Mouse (Mus musculus) CD4-positive, CD25-positive, alpha-beta regulatory T cell, adult 2 months (primary cell): Measurements from ENCODE around the gene Paqr4.

Experiments
- DNase-seq: peaks from one replicate; pipeline ENCODE4 v3.0.0-alpha.2; 2012; ENCODE audit warnings: low read depth, low spot score

Gene Paqr4

DNA sequence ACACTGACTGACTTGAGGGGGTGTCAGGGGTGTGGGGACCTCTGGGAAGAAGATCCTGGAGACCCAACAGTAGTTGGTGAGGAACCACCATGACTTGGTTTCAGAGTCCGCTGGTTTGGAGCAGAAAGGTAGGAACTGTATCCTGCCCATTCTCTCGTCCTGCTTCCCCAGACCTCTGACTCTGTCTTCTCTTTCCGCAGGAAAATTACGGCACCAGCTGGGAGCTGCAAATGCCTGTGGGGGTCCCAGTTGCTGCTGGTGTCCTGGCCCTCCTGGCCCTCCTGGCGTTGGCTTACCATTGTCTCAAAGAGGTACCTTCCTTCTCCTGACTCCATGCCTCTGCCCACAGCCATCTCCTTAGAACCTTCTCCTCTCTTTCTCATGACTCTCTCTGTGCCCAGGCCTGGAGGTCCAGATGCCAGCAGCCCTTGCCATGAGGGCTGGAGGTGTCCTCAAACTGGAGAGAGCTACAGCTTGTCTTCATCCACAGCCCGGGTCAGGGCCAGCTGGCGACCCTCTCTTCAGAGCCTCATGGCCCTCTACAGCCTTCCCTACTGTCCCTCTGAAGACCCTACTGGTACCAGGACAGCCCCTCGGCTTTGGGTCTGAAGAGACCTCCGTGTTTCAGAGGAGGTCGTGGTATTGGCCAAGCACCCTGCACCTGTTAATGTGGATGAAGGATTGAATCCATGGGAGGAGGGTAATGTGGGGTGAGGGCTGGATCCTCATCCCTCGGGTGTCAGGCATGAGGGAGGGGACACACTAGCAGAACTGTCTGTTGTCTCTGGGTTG lies 8.9 kb upstream of the Paqr4 start:
- no peak for DNase-seq

DNA sequence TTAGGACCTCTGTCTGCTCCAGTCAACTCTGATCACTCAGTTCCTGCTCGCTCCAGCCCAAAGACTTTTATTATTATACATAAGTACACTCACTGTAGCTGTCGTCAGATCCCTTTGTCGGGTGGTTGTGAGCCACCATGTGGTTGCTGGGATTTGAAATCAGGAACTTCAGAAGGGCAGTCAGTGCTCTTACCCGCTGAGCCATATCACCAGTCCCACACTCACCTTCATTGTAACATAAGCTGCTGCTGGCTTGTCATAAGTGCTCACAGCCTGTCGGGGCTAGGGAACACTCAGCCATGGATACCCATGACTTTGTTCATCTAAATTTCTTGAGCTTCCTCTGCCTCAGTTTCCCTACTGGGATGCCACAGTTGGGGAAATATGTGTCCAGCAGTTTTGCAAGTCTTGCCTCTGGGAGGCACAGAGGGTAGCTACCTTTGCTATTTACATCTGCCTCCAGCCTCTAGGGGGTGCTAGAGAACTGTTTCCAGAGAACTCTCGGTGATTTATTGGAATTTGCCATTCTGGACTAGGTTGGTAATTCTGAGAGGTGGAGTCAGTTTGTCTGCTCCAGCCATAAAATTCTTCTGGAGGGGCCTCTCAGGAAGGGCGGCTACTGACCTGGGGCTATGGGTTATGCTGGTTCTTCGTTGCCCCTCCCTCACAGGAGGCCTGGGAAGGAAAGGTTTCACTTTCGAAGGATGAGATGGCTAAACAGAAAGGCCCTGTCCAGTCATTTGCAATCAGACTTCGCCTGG lies 8.1 kb upstream of the Paqr4 start:
- peak; percentile 87 for DNase-seq

DNA sequence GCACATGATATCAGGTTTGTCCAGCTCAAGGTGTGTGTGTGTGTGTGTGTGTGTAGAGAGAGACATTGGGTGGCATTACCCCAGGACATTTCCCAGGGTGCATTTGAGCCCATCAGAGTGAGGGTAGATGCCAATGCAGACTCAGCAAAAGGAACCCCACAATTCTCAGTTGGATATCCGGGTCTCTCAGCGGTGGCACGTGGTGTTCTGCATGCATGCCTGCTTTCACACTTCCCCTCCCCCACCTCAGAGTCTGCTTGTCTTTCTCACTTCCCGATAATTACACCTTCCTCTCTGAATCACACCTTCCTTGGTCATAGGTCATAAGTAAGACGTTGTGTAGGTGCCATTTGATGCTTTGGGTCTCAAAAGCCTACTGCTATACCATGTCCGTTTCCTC lies 7.4 kb upstream of the Paqr4 start:
- peak; percentile 44 for DNase-seq

DNA sequence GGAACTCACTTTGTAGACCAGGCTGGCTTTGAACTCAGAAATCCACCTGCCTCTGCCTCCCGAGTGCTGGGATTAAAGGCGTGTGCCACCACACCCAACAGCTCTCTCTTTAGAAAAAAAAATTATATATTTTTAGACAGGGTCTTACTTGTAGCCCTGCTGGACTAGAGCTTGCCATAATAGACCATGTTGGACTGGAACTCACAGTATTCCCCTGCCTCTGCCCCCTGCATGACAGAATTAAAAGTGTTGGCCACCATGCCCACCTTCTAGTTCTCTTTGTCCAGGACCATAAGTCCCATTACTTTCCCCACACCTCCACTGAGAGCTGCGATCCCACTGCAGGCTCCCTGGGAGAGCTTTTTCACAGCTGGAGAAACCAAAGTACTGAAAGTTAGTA lies 6.8 kb upstream of the Paqr4 start:
- no peak for DNase-seq

GRCm38 (mm10) chr17:23746767-23747166 lies 6.1 kb upstream of the Paqr4 start:
- DNase-seq = no peak

DNA sequence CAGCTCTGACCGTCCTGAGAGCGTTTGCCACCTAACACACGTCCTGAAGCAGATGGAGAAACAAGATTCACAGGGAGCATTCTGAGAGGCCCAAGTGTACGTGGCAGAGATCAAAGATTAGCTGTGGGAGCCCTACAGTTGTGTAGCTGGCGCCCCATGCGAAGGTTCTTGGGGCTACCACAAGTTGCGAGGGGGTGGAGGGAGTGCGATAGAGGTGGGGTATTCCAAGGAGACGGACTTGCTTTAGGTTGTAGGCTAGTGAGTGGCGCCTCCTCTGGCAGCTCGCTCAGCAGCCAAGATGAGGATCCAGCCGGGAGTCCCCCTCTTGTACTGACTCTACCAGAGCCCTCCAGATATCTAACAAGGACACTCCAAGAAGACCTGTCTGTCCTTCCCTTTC lies 5.6 kb upstream of the Paqr4 start:
- peak; percentile 64 for DNase-seq

- peak; percentile 55 for DNase-seq
Observed at GRCm38 (mm10) chr17:23745301-23746251, 4.9 kb upstream of the Paqr4 start, which contains the start of gene Kremen2. TSS of gene Kremen2 (minus strand) at chr17:23745833.

DNA sequence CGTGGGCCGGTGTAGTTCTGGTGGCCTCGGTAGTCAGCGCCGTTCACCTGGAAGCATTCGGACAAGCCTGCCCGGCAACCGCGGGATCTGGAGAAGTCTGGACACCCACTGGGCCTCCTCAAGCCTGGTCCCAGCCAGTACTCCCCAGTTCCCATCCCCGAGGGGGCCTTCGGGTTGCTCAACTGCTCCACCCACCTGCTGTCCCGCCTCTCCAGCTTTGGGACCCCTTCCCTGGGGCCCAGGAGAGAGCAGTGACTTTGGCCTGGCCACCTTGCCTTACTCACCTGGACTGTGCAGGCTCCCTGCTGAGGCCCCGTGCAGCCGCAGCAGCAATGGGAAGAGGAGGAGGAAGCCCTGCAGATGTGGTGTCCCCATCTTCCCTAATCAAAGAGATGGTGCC lies 4.0 kb upstream of the Paqr4 start:
- DNase-seq = no peak

GRCm38 (mm10) chr17:23744076-23744475 lies 3.4 kb upstream of the Paqr4 start:
- DNase-seq = no peak

DNA sequence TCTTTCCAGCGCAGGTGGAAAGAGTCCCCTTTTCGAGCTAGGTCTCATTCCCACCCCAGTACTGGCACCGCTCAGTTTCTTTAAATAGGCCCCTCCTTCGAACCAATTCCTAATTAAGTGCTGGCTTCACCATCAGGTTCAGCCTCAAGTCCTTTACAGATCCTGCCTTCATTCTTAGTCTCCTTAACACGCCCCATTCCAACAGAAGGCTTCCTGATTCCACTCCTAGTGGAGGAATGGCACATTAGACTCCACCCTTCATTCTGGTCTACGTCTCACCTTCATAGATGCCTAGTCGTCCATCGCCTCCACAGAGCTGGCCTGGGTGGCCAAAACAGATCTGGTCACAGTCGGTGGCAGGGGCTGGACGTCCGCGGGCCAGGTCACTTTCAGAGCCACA lies 2.3 kb upstream of the Paqr4 start:
- DNase-seq = no peak

GRCm38 (mm10) chr17:23742210-23742793 lies 1.6 kb upstream of the Paqr4 start:
- DNase-seq = peak; percentile 90

DNA sequence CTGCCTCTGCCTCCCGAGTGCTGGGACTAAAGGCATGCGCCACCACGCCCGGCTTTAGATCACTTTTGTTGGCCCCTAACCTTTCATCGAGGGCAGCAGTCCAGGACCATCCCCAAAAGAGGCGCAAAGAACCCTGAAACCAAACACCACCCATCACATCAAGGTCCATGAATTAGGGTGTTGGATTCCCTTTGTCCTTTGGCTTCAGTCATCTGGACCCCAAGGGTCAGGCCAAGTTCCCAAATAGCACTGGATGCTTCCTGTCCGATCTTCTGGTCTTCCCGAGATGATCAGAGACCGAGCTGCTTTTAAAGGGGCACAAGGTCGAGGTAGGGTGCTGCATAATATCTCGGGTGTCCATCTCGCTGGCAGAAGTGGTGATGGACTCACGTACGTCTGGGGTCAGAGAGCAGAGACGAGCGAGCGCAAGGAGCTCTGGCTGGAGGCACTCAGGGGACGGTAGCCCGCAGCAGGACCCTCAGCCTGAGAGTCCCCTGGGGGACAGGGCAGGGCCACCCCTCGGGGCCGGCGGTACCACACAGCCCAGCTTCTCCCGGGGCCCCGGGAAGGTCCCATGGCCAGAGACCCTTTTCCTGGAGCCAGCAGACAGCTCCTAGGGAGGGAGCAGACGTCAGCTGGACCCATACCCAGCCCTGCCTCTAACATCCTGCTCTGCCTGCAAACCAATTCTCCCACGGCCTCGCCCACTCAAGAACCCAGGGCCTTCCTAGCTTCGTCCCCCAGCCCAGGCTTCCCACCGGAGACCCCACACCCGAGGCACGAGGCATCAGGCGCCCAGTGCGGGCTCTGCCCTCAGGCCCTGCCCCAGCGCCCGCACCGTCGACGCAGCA lies 917 bp upstream of the Paqr4 start:
- no peak for DNase-seq

DNA sequence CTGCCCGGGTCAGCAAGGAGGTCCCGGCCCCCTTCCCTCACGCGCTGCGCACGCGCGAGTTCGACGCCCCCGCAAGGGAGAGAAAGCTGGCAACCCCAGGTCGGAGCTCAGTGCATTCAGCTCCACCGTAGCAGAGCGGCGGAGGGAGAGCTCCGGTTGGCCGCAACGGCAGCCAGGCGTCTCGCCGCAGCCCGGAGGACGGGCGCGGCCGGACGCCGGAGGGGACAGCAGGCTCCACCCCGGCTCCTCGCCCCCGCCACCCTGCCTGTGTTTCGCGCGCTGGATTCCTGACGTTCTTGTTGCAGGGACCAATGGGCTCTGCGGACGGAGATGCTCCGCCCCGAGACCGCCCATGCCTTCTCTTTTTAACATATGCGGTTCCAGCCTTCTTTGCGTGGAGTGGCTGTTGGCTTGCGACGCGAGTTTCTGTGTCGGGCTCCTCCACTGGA lies 507 bp downstream of the Paqr4 start:
- DNase-seq = peak; percentile 88

DNA sequence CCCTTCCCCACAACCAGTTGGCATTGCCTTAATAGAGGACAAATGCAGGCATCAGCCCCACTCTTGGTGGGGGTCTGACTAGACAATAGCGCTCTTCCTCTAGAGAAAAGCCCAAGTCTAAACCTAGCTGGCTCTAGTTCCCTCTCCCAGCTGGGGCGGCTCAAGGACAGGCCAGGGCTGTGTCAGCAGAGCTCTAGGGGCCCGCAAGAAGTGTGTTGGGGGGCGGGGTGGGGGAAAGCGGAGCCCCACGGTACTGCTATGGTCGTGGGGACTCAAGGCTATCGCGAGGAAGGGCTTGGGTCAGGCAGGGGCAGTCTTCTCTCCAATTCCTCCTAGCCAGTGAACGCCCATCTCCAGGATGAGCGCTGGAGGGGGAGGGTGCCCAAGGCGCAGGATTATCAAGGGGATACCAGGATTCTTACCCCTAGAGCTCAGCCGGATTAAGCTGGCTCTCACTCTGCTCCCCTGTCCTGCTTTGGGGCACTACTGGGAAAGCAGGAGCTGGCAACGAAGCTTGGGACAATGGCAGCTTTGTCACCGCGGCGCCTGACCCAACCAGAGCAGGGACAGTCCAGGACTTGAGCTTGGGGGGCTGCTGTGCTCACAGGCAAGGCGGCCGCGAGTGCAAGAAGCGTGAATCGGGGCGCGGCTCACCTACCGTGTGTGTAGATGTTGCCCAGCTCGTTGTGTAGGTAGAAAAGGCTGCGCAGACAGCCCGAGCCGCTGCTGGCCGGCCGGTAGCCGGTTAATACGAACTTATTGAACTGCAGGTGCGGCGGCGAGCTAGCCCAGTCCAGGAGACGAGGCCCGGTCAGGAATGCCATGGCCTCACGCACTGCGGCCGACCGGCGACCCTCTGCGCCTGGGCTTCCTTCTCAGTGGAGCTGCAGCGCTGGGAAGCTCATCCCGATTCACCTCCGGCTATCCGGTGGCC lies 1.2 kb downstream of the Paqr4 start:
- peak; percentile 38 for DNase-seq

DNA sequence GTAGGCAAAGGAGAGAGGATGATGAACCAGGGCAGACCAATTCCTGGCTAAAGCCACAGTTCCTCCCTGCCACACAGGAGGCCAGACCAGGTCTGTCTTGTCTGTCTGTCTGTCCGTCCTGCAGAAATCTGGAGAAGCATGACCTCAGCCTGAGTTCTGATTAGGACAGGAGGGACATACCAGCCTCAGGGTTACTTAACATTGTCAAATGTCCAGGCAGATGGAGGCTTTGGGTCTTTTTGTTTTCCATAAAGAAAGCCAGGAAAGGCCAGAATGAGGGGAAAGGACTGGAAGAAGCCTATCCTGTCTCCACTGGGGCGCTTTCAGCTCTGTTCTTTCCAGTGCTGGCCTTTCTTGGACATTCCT lies 1.8 kb downstream of the Paqr4 start:
- DNase-seq = no peak

- DNase-seq = peak; percentile 29
Observed at GRCm38 (mm10) chr17:23737493-23738445, 2.9 kb downstream of the Paqr4 start.

- no peak for DNase-seq
Observed at GRCm38 (mm10) chr17:23734341-23734740, 6.3 kb downstream of the Paqr4 start.

GRCm38 (mm10) chr17:23730441-23730840 lies 10.2 kb downstream of the Paqr4 start:
- no peak for DNase-seq
